Mouse (Mus musculus) ES-E14 (cell line): ENCODE results near the gene Usp49.

ENCODE experiments used
- CHD2 ChIP-seq: IDR thresholded peaks from 2 replicates; pipeline ENCODE4 v1.6.1; 2014; ENCODE audit warnings: mild to moderate bottlenecking, low read depth, low read length, inconsistent platforms
- HCFC1 ChIP-seq: IDR thresholded peaks from 2 replicates; pipeline ENCODE4 v1.6.1; 2012; ENCODE audit warnings: low read length, inconsistent platforms, borderline replicate concordance; ENCODE audit not compliant: insufficient read depth
- ZC3H11A ChIP-seq: IDR thresholded peaks from 2 replicates; pipeline ENCODE4 v1.6.1; 2012; ENCODE audit warnings: low read depth, mild to moderate bottlenecking, inconsistent platforms, low read length, borderline replicate concordance
- ZNF384 ChIP-seq: IDR thresholded peaks from 2 replicates; pipeline ENCODE4 v1.6.1; 2012; ENCODE audit warnings: low read depth, low read length, inconsistent platforms

GRCm38 (mm10) chr17:47611661-47611982, 18.9 kb upstream of the Usp49 start:
- TF ChIP-seq HCFC1 (no peak), ZC3H11A (no peak), CHD2 (no peak), ZNF384 (no peak)
